Mouse (Mus musculus) gastrocnemius, adult 8-10 months (tissue): ENCODE data around the gene Usp6nl. TPM values are rescaled to one million over a fixed set of nuclear protein-coding genes. Genes with fewer than 3 reads are reported as not detected.

Source experiments
- total RNA-seq, 4 experiments: library from RNA; stranded (reverse); gene quantifications; 2 replicates each; pipeline ENCODE4 v1.2.4; 2022

Gene Usp6nl
- total RNA-seq, 4 experiments from 2014 or later = 2.5 to 3.4 (median 2.8) TPM

Other genes starting within 250 kb of the Usp6nl start
- gene Proser2, start 192.5 kb upstream of the Usp6nl start, total RNA-seq = under 1 TPM; 0.70 to 0.97 (median 0.90) TPM
- gene Echdc3, start 109.6 kb upstream of the Usp6nl start, total RNA-seq = 1 to 10 TPM; 4.6 to 6.5 (median 5.7) TPM